Mouse (Mus musculus) left cerebral cortex, postnatal 25 days (tissue): ENCODE results near the gene Gm12184. TPM values are rescaled to one million over a fixed set of nuclear protein-coding genes. Genes with fewer than 3 reads are reported as not detected.
A peak's percentile ranks its signal among the peaks of the same experiment; 100 is the strongest.
"Not testable (repeated sequence)": the region's sequence is repeated elsewhere in the genome, so short reads cannot be mapped to it uniquely, and the experiment has no call there.

Experiments used
- DNase-seq, 2 experiments: peaks; one replicate each; pipeline ENCODE4 v3.0.0; 2022; ENCODE audit warnings: low spot score in 2 of 2, mixed read lengths in 1 of 2
- intact Hi-C: fragments of 180-260 bp; cut with DNase I; formaldehyde crosslinking; loops from one replicate; pipeline ENCODE4 v1.15.1; 2025
- total RNA-seq, 2 experiments: library from RNA; stranded (reverse); gene quantifications; 2 replicates each; pipeline ENCODE4 v1.2.3; 2021

Gm12184 gene
- total RNA-seq, 2 experiments from 2014 or later: 0.99 to 1.5 TPM

DNA sequence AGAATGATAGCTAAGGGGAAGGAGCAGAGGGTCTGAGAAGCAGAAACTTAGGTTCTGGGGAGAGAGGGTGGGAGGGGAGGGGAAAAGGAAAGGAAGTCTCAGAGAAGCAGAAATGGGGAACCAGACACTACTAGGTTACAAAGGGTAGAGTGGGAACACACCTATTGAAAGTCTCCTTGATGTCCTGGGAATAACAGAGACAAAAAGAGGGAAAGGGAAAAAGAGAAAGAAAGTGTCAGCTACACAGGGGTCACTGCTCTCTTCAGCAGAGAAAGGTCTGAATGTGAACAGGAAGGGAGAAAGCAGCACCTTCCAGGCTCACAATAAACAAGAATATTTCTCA is 18.2 kb downstream of the Gm12184 start:
- DNase-seq: no peak
- intact Hi-C loops: loop anchor here (10.0 kb wide), 1 partner anchor 447 kb away; no protein-coding TSS in a partner anchor

DNA sequence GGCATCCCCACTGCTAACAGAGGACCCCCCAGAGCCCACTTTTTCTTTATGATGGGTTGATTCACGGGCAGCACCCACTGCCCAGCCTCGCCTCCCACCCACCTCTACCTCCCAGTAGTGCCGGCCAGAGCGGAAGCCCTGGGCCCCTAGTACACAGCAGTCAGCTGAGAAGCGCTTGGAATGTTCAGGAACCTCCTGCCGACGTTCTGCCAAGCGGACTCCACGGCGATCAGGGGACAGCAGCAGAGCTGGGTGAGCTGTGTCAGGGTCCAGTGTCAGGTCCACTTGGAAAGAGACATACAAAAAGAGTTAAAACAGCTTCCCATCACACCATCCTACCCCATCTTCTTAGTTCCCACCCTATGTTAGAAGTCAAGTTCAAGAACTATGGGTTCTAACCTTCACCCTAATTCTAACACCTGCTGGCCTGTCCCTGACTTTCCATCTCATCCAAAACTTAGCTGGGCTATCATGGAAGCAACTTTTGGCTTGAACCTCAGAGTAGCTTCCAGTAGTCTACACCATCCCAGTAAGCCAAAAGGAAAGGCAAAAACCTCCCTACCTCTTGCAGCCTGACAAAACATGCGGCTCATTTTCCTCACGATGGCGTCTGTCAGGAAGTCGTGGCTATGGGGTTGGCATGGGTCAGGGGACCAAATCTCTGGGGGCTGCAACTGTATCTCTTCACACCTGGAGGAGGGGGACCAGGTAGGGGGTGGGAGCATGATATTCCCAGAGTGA is 18.7 kb downstream of the Gm12184 start:
- DNase-seq: no peak
- intact Hi-C loops: loop anchor here (10.0 kb wide), 1 partner anchor 447 kb away; no protein-coding TSS in a partner anchor

DNA sequence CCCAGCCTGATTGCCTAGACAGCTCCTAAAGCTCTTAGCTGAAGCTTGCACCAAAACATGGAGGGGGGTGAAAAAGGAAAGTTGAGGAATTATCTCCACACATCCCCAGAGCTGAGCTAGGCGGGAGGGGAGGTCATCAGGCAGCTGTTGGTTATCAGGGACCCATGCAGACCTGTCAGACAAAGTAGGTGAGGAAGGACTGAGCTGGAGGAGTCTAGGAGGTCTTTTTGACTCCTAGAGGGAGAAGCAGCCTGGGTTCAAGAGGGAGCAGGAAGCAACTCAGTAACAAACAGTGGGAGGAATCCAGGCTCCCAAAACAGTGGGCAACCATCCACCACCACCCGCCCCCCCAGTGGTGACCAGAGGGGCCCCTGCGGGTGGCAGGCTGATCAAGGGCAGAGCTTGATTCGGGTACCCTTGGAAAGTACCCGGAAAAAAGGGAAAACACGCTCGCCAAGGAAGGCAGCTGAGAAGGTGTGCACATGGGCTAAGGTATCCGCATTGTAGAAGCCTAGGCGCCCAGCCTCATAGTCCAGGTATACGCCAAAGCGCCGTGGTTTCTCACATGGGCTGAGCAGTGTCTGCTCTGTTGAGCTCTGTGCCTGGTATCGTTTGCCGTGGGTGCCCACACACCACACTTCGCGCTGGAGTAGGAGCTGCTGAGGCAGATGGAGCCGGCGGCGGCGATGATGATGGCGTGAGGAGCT is 19.4 kb downstream of the Gm12184 start:
- intact Hi-C loops: loop anchor here (10.0 kb wide), 1 partner anchor 448 kb away; no protein-coding TSS in a partner anchor
- peak; percentile 51 to 66 for DNase-seq

DNA sequence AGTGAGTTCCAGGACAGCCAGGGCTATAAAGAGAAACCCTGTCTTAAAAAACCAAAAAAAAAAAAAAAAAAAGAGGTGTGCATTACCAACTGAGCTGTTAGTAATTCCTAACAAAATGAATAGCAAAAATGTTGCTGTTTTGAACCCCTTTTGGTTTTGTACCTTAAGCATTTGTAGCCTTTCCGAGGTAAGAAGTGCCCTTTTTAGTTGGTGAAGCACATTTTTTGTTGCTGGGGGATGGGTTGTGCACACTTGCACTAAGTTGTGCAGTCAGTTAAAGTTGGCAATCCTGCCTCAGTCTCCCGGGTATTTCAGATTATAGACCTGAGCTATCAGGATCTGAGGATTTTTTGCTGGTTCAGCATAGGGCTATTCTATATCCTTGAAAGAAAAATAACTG is 21.5 kb downstream of the Gm12184 start:
- intact Hi-C loops: loop anchor here (10.0 kb wide), 1 partner anchor 450 kb away; no protein-coding TSS in a partner anchor
- no peak for DNase-seq

DNA sequence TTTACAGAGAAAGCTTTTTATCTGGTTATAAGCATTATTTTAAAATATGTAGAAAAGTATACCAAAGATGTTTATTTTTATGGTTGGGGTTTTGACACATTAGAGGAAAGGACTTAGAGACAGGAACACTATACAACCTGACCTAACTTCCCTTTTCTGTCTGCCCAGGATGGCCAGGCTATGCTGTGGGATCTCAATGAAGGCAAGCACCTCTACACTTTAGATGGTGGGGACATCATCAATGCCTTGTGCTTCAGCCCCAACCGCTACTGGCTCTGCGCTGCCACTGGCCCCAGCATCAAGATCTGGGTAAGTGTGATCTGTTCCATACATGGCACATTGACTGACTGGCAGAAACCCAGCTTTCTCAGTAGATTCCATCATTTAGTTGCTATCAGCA is 22.5 kb downstream of the Gm12184 start:
- intact Hi-C loops: loop anchor here (10.0 kb wide), 1 partner anchor 451 kb away; no protein-coding TSS in a partner anchor
- DNase-seq: no peak

DNA sequence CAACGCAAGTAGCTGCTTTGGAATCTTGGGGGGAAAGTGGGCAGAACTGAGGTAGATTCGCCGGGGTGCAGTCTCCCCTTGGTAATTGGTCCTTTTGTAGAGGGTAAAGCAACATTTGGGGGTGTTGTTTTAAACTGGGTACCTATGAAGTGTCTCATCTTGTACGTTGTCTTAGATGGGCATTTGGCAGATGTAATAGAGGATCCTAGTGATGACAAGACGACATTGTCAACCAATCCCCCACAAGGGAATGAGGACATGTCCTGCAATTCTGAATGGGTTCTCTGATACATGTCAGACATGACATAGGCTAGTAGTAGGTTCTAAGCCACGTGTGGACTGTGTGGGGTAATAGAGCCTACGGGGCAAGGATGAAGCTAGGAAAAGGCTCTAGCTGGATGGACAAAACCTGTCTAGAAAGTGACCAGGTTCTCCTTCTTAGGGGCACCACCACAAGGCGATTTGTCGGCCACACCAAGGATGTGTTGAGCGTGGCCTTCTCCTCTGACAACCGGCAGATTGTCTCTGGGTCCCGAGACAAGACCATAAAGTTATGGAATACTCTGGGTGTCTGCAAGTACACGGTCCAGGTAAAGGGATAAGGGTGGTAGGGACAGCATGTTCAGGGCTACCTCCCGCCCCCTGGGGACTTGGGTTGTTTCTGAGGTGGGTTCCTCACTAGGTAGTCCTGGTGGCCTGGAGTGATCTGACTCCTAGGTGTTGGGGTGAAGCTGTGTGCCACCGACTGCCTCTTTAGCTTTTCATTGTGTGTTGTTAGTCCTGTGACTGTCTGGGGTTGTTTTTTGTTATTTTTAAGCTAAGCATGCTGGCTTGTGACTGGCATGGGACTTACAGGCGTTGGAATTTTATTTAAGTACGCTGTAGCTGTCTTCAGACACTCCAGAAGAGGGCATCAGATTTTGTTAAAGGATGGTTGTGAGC is 24.4 kb downstream of the Gm12184 start:
- DNase-seq: no peak
- intact Hi-C loops: loop anchor here (10.0 kb wide), 1 partner anchor 453 kb away; no protein-coding TSS in a partner anchor

DNA sequence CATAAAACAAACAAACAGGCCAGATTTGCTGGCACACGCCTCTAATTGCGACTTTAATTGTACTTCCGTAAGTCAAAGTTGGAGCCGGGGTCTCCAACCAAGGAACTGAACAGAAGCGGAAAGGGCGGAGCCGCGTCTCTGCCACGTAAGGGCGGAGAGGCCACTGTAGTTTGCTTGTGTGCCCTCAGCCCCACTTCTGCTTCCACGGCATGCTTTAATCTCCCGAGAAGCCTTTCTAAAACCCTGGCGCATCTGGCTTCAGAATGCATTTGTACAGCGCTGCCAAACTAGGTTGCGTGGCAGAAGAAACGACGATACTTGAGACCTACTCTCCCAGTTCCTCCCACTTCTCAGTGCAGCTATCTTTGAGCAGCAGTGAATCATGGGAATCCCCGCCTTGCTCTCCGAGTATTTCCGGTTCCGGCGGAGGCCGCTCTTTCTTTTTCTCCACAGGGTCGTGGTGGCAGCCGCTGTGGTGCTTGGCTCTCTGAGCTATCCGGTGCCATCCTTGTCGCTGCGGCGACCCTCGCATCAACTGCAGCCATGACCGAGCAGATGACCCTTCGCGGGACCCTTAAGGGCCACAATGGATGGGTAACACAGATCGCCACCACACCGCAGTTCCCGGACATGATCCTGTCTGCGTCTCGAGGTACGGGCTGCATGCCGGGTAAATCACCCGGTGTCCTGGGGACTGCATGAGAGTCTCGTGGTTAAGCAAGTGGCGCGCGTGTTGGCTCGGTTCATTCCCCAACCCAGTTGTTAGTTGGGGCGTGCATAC is 26.3 kb downstream of the Gm12184 start, which contains the start of gene Rack1:
Gene Rack1 (plus strand): TSS at position 412 of the 781 bp plus-strand sequence.
- DNase-seq: peak; percentile 92 to 96
- intact Hi-C loops: loop anchor here (1.0 to 10.0 kb wide), 2 partner anchors 17 to 455 kb away; partner anchors contain the start of gene Trim41

DNA sequence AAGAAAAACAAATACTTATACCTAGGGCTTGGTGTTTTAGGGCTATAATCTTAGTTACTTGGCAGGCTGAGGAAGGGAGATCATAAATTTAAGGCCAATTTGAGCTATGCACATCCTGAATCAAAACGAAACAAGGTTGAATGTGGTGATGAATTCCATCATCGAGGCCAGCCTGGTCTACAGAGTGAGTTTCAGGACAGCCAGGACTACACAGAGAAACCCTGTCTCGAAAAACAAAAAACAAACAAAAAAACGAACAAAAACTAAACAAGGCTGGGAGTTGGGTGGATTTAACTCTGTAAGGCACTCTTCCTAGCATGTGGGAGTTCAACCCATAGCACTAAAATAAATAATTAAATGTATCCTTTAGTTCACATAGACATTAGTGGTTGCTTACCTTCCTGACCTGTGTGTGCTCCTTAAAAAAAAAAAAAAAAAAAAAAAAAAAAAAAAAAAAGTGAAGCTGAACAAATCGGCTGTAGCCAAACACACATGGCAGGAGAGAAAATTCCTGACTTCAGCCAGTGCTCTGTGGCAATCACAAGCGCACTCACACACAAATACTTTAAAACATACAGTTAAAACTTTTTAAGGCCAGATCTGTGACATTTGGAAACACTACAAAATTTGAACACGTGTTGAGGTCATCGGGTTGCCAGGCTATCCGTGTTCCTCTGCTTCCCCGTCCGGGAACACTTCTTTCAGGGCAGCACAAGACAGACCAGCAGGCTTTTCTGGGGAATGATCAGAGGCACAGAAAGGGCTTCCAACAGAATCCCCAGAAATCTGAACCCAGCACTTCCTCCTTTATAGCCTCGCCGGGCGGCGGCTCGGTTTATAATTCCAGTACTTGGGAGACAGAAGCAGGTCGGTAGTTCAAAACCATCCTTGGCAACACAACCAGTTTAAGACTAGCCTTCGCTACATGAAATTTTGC is 27.2 kb downstream of the Gm12184 start:
- no peak for DNase-seq
- intact Hi-C loops: no loop called here

DNA sequence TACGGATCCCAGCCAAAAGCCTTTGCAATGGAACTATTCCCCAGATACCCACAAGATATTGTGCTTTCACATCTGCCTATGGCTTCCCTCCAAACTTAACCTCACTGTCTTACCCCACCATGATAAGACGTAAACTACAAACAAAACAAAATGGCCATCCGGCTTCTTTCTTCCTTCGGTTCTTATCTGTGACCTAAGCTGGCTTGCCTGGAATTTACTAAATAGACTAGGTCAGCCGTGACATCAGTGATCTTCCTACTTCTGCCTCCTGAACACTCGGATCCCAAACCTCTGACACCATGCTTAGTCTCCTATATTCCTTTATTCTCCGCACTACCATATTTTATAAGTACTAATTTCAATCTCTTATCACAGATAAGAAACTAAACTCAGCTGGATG is 28.1 kb downstream of the Gm12184 start:
- DNase-seq: no peak
- intact Hi-C loops: no loop called here

DNA sequence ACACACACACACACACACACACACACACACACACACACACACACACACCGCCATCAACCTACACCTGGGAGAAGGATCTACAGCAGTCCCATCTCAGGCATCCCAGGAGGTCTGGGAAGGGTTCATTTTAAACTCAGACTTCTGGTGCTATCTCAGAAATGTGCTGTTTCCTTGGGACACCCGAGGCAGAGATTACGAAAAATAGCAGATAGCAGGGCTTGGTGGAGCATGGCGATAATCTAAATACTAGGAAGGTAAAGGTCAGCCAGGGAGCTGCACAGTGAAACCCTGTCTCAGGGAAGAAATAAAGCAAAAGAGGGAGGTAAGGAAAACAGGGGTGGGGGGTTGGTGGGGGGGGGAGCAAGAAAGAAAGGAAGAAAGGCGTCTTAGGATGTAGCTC is 29.2 kb downstream of the Gm12184 start:
- DNase-seq: no peak
- intact Hi-C loops: no loop called here

DNA sequence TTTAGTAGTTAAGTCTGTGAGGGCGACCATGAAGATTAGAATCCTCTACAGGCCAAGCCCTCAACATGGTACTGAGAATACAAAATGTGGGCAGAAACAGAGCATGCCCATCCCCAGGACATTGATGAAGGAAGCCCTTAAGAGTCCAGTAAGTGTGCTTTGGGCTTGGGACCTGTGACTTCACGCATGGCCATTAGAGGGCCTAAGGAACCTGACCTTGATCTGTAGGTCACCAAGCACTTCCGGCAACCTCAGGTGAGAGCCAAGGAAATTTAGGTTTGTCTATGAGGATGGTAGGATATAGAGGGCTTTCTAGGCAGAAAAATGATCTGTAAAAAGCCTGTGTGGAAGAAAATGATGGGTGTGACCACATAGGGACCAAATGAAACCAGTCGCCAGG is 30.2 kb downstream of the Gm12184 start:
- DNase-seq: no peak
- intact Hi-C loops: no loop called here

DNA sequence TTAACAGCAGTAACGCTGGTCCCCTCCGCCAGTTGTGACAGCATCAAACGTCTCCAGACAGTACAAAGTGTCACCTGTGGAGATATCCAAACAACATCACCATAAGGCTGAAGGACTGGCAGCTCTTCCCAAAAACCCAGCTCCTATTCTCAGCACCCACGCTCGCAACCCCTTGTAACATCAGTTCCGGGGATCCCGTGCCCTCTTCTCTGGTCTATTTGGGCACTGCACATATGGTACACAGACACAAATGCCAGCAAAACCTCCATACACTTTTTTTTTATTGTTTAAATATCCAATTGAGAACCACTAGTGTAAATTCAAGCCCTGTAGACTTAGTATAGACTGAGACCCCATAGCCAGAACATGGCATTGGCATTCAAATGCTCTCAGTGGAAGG is 31.2 kb downstream of the Gm12184 start:
- intact Hi-C loops: no loop called here
- no peak for DNase-seq

DNA sequence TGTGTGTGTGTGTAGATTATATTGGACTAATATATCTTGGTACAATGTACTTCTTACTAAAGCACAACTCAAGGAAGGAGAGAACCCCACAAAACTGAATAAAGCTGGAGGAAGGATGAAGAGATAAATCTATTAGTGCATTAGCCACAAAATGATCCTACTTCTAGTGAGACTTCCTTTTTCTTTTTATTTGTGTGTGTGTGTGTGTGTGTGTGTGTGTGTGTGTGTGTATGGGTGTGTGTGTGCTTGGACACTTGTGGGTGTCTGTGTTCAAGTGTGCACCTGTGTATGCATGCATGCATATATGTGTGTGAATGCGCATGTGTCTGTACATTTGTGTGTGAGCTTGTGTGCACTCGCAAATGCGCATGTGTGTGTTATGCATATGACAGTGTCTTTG is 33.3 kb downstream of the Gm12184 start:
- intact Hi-C loops: no loop called here

DNA sequence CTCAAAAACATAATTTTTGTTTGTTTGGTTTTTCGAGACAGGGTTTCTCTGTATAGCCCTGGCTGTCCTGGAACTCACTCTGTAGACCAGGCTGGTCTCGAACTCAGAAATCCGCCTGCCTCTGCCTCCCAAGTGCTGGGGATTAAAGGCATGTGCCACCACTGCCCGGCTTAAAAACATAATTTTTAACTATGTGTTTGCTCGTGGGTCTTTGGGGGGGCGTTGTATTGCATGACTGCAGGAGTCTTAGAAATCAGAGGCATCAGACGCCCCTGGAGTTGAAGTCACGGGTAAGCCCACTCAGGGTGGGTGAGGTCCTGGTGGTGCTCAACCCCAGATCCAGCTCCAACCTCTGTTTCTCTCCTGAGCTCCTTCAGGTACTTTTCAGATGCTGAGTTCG is 34.6 kb downstream of the Gm12184 start:
- DNase-seq, intact Hi-C loops: not testable (repeated sequence)

More for the DNA sequence above, 33.3 kb downstream of the Gm12184 start:
- DNase-seq: no peak

DNA sequence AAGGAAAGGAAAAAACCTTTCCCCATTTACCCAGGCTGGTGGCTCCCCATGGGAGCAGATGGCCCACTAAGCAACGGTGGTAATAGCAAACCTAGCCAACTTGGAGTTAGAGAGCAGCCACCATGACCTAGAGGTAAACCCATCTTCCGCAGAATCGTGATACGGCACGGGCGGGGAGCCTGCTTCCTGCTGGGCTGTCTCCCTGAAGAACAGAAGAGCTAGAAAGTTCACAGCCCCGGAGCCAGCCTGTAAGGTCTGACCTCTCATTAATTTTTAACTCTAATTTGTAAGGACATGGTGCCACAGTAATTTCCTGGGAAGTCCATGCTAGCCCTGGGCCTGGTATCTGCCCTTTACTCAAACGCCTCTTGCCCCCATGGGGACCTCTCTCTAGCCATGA is 35.5 kb downstream of the Gm12184 start:
- DNase-seq: no peak
- intact Hi-C loops: loop anchor here (1.0 kb wide), 1 partner anchor 68 kb away; no protein-coding TSS in a partner anchor

DNA sequence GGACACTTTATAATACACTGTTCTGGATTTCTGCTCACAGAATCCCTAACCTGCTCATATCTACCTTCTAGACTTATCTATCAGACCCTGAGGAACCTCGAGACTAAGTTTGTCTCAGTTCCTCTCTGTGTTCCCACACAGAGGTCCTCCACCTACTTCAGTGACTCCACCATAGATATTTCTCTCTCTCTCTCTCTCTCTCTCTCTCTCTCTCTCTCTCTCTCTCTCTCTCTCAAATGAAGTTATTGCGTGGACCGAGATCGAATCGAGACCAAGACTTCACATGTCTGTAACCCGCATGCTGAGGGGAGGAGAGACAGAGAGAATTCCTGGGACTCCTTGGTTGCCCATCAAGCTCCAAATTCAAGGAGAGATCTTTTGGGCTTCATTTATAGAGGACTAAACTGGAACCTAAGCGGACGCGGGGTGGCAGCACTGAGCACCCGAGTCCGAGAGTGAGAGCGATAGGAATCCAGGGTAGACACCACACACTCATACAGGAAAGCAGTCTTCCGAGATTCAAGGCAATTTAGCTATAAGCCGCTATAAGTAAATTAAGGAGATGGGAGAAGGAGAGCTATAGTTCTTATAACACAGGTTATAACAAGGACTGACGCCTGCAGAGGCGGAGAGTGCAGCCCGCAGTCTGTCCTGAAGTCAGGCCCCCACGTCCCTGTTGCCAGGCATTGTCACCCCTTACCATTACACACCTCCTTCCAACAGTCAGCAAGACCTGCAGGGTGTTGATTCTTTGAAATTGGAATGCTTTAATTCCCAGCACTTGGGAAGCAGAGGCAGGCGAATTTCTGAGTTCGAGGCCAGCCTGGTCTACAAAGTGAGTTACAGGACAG is 36.3 kb downstream of the Gm12184 start:
- DNase-seq: peak; percentile 85 to 91
- intact Hi-C loops: loop anchor here (1.0 to 5.0 kb wide), 2 partner anchors 69 to 317 kb away; no protein-coding TSS in a partner anchor

DNA sequence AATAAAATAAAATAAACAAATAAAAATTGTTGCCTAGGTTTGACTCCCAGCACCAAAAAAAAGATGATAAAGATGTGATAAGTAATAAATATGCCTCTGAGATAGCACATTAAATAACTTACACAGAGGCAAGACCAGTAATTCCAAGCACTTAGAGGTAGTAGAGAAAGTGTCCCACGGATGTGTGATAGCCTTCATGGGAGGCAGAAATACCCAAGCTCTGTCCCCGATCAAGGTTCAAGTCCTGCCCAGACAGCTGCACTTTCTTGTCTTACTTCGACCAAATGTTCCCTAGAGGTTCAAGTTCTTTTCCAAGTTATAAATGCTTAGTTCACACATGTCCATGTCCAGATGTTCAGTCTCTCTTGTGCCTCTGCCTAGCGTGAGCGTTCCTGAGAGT is 37.2 kb downstream of the Gm12184 start:
- no peak for DNase-seq
- intact Hi-C loops: loop anchor here (5.0 kb wide), 1 partner anchor 318 kb away; no protein-coding TSS in a partner anchor
